Mouse (Mus musculus) forebrain, embryonic 16.5 days (tissue): ENCODE measurements around the gene Anp32a. TPM values are rescaled to one million over a fixed set of nuclear protein-coding genes. Genes with fewer than 3 reads are reported as not detected.

Experiments
- ATAC-seq: fragments of 200-750 bp; cut with Nextera tagmentation; 2 replicates; pipeline ENCODE4 v1.8.0; 2017; ENCODE audit warnings: mild to moderate bottlenecking, moderate library complexity
- H3K27ac ChIP-seq: fragments of 300-500 bp; sonication (generic); 2 replicates; pipeline ENCODE4 v1.5.1; 2014; ENCODE audit warnings: low read length, control low read depth
- H3K27me3 ChIP-seq: fragments of 300-500 bp; sonication (generic); replicated peaks from 2 replicates; pipeline ENCODE4 v1.6.1; 2014; ENCODE audit warnings: low read length; ENCODE audit not compliant: control insufficient read depth, insufficient read depth
- H3K36me3 ChIP-seq: fragments of 300-500 bp; sonication (generic); 2 replicates; pipeline ENCODE4 v1.6.1; 2014; ENCODE audit not compliant: control insufficient read depth, insufficient read depth
- H3K4me1 ChIP-seq: fragments of 300-500 bp; sonication (generic); replicated peaks from 2 replicates; pipeline ENCODE4 v1.6.1; 2014; ENCODE audit warnings: low read length; ENCODE audit not compliant: control insufficient read depth, insufficient read depth
- H3K4me2 ChIP-seq: fragments of 300-500 bp; sonication (generic); 2 replicates; pipeline ENCODE4 v1.6.1; 2014; ENCODE audit warnings: mild to moderate bottlenecking, low read length, control low read depth
- H3K4me3 ChIP-seq: fragments of 300-500 bp; sonication (generic); replicated peaks from 2 replicates; pipeline ENCODE4 v1.5.1; 2014; ENCODE audit warnings: mild to moderate bottlenecking, low read length, control low read depth
- H3K9ac ChIP-seq: fragments of 300-500 bp; sonication (generic); replicated peaks from 2 replicates; pipeline ENCODE4 v1.6.1; 2014; ENCODE audit warnings: low read depth, low read length, control low read depth
- H3K9me3 ChIP-seq: fragments of 300-500 bp; sonication (generic); 2 replicates; pipeline ENCODE4 v1.6.1; 2016; ENCODE audit warnings: low read length; ENCODE audit not compliant: control insufficient read depth
- WGBS: fragments of 180-500 bp; shearing (Covaris S2); extraction: QIAGEN DNeasy Blood & Tissue Kit; methylation state at CpG from one replicate; pipeline ENCODE4 v1.1.7; 2014; 5-methylcytosine and 5-hydroxymethylcytosine counted together
- polyA plus RNA-seq: library from polyadenylated mRNA; unstranded; fragments of >200 nt; fragmentation: Nextera tagmentation; extraction: Ambion mirVana; gene quantifications from 2 replicates; pipeline ENCODE4 v1.2.1, GENCODE M21; 2015

Anp32a gene
- polyA plus RNA-seq, 1 experiment from 2014 or later, result 166 TPM

DNA sequence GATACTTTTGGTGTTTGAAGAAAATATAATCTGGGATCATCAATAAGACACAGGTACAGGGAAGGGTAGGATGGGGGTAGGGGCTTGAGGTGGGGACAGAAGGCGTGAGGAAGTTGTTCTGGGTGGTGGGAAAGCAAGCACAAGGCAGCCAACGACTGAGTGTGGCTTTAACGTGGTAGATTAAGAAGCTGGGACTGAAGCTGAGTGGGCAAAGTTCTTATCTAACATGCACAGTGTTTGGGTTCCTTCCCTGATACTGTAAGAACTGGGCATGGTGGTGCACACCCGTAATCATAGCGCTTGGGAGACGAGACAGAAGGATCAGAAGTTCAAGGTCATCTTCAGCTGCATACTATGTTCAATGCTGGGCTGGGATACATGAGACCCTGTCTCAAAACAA, 44.0 kb downstream of the Anp32a start:
- H3K9me3 ChIP-seq, result no peaks in the 10 kb centered on the region
- no peak for ATAC-seq

DNA sequence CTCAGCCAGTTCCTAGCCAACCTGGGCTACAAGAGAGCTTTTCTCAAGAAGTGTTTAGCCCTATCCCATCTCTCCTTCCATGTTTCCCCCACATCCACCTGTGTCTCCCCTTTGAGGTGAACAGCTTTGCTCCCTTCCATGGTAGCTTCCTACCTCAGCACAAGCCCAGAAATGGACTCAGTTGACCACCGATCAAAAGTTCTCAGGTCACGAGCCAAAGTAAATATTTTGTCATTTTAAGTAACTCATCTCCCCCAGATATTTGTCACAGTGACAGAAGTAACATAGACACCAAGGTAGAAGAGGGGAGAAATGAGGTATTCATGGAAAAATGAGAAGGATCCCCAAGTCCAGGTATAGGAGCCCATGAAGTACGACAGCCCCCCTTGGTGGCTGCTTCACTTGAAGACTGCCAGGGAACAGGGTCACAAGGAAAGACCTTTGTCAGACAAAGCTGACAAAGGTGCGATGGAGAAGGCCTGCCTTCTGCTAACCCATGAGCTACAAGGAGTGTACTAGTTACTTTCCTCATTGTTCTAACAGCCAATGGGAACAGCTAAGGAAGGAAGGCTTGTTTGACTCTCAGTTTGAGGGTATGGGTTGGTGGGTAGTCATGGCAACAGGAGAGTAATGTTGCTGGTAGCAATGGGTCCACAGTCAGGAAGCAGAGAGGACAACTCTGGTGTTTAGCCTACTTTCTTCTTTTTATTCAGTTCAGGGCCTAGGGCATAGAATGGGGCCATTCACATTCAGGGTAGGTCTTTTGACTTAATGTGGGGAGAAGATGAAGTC, 44.8 kb downstream of the Anp32a start:
- Histone ChIP-seq H3K4me1 (no peaks in the 10 kb centered on the region), H3K9me3 (no peaks in the 10 kb centered on the region), H3K27ac (no peak overlapping the region), H3K27me3 (no peaks in the 10 kb centered on the region), H3K4me3 (no peak overlapping the region), H3K36me3 (no peaks in the 10 kb centered on the region), H3K4me2 (no peak overlapping the region), H3K9ac (no peak overlapping the region)
- 87% methylated on average over 4 of the region's 4 CpGs for WGBS
- ATAC-seq, result no peak

More for the DNA sequence above, 44.0 kb downstream of the Anp32a start:
- no peaks in the 10 kb centered on the region for H3K27me3 ChIP-seq
- H3K9ac ChIP-seq, result no peak overlapping the region
- peaks cover 2% of the 10 kb centered on the region; the same call in 1 of the 2 replicates for H3K36me3 ChIP-seq
- WGBS, result 91% methylated on average over 6 of the region's 6 CpGs
- no peak overlapping the region for H3K4me2 ChIP-seq
- H3K27ac ChIP-seq, result no peak overlapping the region
- no peaks in the 10 kb centered on the region for H3K4me1 ChIP-seq
- no peak overlapping the region for H3K4me3 ChIP-seq

DNA sequence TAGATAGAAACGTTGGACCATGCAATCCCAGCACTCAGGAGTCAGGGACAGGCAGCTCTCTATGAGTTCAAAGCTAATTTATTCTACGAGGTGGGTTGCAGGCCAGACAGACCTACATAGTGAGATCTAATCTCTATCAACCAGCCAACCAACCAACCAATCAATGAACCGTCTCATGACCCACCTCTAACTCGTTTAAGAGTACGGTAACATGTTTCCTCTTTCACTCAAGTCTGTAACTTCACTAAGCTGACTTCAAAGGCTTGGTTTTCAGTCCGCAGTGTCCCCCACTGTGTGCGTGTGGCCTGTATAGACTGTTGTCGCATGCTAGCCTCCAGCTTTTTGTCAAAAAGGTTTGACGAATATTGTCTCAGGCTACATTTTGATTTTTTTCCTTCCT, 48.6 kb downstream of the Anp32a start:
- no peak for ATAC-seq
- Histone ChIP-seq H3K27me3 (no peaks in the 10 kb centered on the region), H3K4me1 (no peaks in the 10 kb centered on the region), H3K27ac (no peak overlapping the region), H3K9me3 (no peaks in the 10 kb centered on the region), H3K9ac (no peak overlapping the region), H3K36me3 (no peaks in the 10 kb centered on the region), H3K4me3 (no peak overlapping the region), H3K4me2 (no peak overlapping the region)
- 55% methylated on average over 9 of the region's 9 CpGs for WGBS

DNA sequence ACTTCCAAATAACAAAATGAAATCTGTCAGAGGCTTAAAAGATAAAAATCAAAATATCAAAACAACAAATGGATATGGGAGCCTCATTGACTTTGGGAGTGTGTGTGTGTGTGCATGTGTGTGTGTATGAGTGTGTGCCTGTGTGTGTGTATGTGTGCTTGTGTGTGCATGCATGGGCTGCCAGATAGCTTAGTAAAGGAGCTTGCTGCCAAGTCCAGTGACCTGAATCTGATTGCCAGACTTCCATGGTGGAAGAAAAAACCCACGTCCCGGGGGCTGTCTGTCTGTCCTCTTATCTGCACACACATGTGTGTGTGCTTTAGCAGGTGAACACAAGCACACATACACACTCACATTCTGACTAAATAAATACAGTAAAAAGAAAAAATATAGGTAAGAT, 52.4 kb downstream of the Anp32a start:
- Histone ChIP-seq H3K9ac (no peak overlapping the region), H3K27me3 (no peaks in the 10 kb centered on the region), H3K9me3 (no peaks in the 10 kb centered on the region), H3K4me2 (no peak overlapping the region), H3K36me3 (no peaks in the 10 kb centered on the region), H3K4me1 (no peaks in the 10 kb centered on the region), H3K27ac (no peak overlapping the region), H3K4me3 (no peak overlapping the region)
- WGBS, result 82% methylated on average over 2 of the region's 2 CpGs
- no peak for ATAC-seq

DNA sequence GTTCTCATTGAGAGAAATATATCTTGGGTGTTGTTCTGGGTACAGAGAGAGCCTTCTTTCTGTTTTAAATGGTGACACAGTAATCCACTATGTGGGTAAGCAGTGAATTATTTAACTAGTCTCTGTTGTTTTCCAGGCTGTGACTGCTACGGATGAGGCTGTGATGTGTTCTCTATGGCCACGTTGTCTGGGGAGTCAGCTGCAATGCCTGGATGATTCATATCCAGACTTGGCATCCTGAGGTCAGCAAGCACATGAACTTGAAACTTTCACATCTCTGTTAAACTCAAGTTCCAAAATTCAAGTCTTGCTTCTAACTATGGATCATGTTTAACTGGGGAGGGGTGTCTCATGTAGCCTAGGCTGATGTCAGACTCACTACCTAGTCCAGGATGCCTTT, 53.1 kb downstream of the Anp32a start:
- H3K9ac ChIP-seq, result no peak overlapping the region
- H3K36me3 ChIP-seq, result no peaks in the 10 kb centered on the region
- no peak overlapping the region for H3K4me3 ChIP-seq
- H3K4me1 ChIP-seq, result no peaks in the 10 kb centered on the region
- H3K4me2 ChIP-seq, result no peak overlapping the region
- WGBS, result 80% methylated on average over 2 of the region's 2 CpGs
- no peak for ATAC-seq
- H3K9me3 ChIP-seq, result no peaks in the 10 kb centered on the region
- H3K27me3 ChIP-seq, result no peaks in the 10 kb centered on the region
- no peak overlapping the region for H3K27ac ChIP-seq

DNA sequence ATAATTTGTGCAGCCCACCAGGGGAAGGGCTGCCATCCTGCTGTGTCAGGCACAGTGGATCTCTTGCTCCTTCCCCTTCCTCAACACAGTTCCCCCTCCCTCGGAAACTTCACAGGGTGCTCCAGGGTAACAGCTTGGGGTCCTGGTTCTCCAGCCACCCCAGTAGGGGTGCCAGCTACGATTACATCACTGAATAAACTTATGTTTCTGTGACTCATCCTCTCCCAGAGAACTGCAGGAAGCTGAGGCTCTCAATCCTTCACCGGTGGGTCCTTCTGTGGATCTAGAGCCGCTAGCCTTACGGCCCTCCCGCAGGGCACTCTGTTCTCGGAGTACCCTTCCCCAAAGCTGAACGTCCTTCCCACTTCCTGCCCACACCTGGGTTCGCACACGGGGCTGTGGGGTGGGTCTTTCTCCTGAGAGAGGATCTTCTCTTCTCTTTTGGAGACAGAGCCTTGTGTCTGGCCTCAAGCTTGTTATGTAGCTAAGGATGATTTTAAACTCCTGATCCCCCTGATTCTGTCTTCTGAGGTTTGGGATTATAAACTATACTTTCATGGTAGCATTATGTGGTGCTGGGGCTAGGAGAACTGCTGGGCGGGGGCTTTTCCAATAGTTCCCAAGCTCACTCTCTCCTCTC, 59.6 kb downstream of the Anp32a start:
- H3K9me3 ChIP-seq, result no peaks in the 10 kb centered on the region
- no peak for ATAC-seq
- H3K4me2 ChIP-seq, result no peak overlapping the region
- no peaks in the 10 kb centered on the region for H3K27me3 ChIP-seq
- H3K27ac ChIP-seq, result no peak overlapping the region
- WGBS, result 71% methylated on average over 11 of the region's 11 CpGs
- no peaks in the 10 kb centered on the region for H3K36me3 ChIP-seq
- no peak overlapping the region for H3K9ac ChIP-seq
- no peak overlapping the region for H3K4me3 ChIP-seq
- H3K4me1 ChIP-seq, result no peaks in the 10 kb centered on the region

DNA sequence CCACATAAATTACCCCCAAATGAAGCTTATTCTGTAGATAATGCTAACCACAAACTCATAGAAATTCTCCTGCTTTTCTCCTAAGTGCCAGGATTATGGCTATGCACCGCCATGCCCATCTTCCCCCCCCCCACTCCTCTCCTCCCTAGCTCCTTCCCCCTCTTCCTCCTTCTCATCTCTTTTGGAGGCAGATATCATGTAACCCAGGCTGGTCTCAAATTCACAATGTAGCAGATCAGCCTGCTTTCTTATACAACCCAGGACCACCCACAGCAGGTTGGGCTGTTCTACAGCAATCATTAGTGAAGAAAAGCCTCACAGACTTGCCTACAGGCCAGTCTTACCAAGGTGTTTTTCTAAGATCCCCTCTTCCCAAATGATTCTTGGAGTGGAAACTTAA, 60.5 kb downstream of the Anp32a start:
- ATAC-seq, result no peak
- H3K4me3 ChIP-seq, result no peak overlapping the region
- H3K9ac ChIP-seq, result no peak overlapping the region
- H3K27ac ChIP-seq, result no peak overlapping the region
- H3K36me3 ChIP-seq, result no peaks in the 10 kb centered on the region
- H3K4me2 ChIP-seq, result no peak overlapping the region
- no peaks in the 10 kb centered on the region for H3K4me1 ChIP-seq
- H3K9me3 ChIP-seq, result no peaks in the 10 kb centered on the region
- no peaks in the 10 kb centered on the region for H3K27me3 ChIP-seq
- 75% methylated on average over 1 of the region's 1 CpGs for WGBS

DNA sequence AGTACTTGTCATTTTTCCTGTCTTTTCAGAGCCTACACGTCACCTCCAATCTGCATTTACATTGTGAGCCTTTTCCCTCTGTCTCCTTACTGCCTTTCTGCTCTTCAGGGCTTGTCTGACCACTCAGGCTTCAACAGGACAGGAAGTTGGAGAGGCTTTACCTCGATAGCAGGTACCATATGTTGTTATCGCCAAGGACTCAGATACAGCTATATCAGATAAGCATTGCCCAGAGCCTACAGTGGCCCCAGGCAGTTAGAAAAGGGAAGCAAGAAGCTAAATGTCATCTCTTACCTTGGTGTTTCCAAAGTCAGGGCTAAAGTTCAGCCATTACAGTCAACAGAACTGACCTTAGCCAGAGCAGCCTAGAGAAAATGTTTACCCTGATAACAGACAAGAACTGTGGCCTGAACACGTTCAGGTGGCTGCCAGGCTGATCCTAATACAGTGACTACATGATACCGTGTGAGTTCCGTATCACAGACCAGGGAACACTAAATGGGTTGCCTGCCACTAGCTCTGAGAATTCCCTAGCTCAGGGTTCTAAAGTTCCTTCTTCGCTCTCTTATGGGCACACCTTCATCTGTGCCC, 65.4 kb downstream of the Anp32a start:
- H3K4me1 ChIP-seq, result no peaks in the 10 kb centered on the region
- no peaks in the 10 kb centered on the region for H3K9me3 ChIP-seq
- H3K36me3 ChIP-seq, result no peaks in the 10 kb centered on the region
- no peak overlapping the region for H3K27ac ChIP-seq
- ATAC-seq, result no peak
- H3K27me3 ChIP-seq, result no peaks in the 10 kb centered on the region
- 87% methylated on average over 7 of the region's 7 CpGs for WGBS
- H3K9ac ChIP-seq, result no peak overlapping the region
- no peak overlapping the region for H3K4me3 ChIP-seq
- no peak overlapping the region for H3K4me2 ChIP-seq

DNA sequence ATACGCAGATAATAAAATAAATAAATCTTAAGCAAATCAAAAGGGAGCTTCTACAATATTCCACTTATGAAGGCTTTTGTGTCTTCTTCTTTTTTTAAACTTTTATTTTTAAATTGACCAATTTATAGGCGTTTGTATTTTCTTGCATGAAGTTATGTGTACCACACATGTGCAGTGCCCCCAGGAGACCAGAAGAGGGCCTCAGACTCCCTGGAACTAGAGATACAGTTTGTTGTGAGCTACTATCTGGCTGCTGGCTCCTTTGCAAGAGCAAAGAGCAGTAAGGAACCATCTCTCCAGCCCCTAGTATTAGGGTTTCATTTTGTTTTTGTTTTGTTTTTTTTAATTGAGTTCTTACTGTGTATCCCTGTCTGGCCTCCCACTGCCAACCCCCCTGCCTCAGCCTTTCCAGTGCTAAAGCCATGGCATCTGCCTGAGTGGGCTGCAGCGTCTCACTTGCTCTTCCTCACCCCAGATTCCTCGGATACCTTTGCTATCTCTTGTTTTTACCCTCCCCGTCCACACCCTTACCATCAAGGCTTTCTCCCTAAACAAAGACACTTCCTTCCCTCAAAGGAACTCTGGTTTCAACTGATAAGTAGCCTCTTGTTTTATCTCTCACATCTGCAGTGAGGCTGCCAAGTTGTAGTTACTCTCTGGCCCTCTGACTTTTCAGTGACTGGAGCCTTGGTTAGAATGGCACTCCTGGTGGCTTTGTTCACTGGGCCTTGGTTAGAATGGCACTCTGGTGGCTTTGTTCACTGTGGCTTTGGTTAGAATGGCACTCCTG, 66.5 kb downstream of the Anp32a start:
- no peaks in the 10 kb centered on the region for H3K4me1 ChIP-seq
- H3K36me3 ChIP-seq, result no peaks in the 10 kb centered on the region
- H3K27me3 ChIP-seq, result no peaks in the 10 kb centered on the region
- WGBS, result 85% methylated on average over 5 of the region's 5 CpGs
- no peak overlapping the region for H3K9ac ChIP-seq
- ATAC-seq, result no peak
- no peak overlapping the region for H3K4me2 ChIP-seq
- no peak overlapping the region for H3K4me3 ChIP-seq
- H3K27ac ChIP-seq, result no peak overlapping the region
- H3K9me3 ChIP-seq, result no peaks in the 10 kb centered on the region
